Mouse (Mus musculus): ENCODE data around the gene Atxn1. TPM values are rescaled to one million over a fixed set of nuclear protein-coding genes. Genes with fewer than 3 reads are reported as not detected.

The Atxn1 gene
- polyA plus RNA-seq, 1 experiment: 7.2 TPM

DNA sequence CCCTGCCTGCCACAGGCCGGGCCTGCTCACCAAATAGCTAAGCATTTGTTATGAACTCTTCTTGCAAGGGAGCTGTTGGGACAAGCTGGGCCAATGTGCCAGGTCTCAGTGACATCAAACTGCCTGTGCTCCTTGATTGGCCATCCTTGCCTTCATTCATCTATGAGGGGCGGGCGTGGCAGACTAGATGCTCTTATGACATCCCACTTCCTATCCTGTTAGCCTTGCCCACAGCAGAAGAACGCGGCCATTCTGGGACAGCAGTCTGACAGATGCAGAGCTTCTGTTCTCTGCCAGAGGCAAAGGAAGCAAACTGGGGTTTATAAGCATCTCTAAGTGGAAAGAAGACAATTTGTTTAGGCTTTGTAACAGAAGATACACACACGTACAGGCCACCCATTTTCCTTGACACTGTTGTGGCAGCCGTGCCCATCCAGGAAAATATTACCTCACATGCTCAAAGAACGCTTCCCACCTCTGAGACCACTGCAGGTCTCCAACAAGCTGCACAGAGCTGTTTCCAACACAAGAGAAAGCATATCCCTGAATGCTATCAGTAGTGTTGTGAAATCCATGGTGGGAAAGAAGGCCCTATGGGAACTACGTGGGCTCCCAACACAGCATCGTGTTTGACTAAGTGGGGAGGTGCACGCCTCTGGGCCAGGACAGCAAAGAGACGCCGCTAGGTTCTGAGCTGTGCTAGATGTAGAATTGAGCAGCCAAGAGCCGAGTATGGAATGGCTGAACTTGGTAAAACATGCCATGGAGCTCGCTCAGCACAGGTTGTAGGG lies 162.0 kb downstream of the Atxn1 start:
- Histone ChIP-seq H3K4me3 (ENCODE audit: insufficient read depth, low read depth, low read length) (no peak overlapping the region), H3K4me1 (ENCODE audit: control insufficient read depth, insufficient read depth, insufficient read length, low read length) (peaks cover 6% of the 10 kb centered on the region; the same call in 1 of the 2 replicates), H3K27ac (replicated peaks; ENCODE audit: low read depth, low read length) (no peak overlapping the region)

DNA sequence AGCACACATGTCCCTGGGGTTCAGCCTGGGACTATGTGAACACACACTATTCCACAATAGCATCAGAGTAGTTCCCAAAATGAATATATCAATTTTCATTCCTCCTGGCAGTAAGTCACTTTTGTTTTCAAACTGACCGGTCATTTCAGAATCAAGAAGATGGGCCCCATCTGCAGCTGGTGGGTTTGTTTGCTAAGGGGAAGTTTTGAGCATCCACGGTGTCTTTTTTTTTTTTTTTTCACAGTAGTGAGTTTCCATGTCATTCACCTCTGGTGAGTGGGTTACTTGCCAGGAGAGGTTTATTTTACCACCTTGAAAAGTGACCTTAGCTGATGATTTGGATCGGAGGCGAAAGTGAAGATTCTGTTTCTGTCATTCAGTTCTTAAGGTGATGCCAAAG lies 166.6 kb downstream of the Atxn1 start:
- peaks cover 15% of the 10 kb centered on the region for H3K4me1 ChIP-seq (ENCODE audit: control insufficient read depth, insufficient read depth, insufficient read length, low read length)
- H3K27ac ChIP-seq (replicated peaks; ENCODE audit: low read depth, low read length): no peak overlapping the region; the same call in 1 of the 2 replicates
- H3K4me3 ChIP-seq (ENCODE audit: insufficient read depth, low read depth, low read length): no peak overlapping the region

DNA sequence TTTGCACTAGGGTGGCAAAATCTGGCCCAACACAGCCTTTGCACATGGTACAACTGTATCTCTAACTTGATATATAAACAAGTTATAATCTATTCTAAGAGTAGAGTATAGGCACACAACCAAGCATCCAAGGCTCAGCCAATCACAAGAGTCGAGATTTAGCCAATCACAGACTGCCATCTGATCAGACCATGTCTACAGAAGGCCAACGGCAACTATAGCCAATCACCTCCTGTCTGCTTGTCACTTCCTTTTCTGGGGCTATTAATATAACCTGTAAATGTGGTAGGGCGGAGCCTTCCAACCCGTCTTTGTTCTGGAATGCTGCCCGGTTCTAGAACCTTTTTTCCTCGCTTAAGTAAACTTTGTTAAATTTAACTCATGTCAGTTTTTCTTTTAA lies 167.1 kb downstream of the Atxn1 start:
- H3K4me3 ChIP-seq (ENCODE audit: insufficient read depth, low read depth, low read length): no peak overlapping the region
- peak overlapping the region; percentile 52; the same call in 1 of the 2 replicates for H3K27ac ChIP-seq (replicated peaks; ENCODE audit: low read depth, low read length)
- peaks cover 17% of the 10 kb centered on the region for H3K4me1 ChIP-seq (ENCODE audit: control insufficient read depth, insufficient read depth, insufficient read length, low read length)

DNA sequence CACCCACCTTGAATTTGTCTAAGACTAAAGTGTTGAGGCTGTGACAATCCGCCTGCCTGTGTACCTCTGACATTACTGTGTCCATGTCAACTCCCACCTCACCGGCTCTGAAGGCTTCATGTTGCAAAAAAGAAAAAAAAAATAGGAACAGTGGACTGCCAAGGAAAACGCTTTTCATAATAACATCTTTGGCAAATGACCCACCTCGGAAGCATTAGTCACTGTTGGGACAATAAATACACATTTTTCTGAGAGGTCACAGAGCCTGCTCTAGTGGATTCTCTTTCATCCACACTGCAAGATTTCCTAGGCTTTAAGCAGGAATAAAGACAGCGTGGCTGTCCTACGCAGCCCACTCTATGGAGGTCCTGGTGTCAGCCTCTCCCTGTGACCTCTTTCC lies 168.5 kb downstream of the Atxn1 start:
- H3K4me3 ChIP-seq (ENCODE audit: insufficient read depth, low read depth, low read length): no peak overlapping the region
- peaks cover 17% of the 10 kb centered on the region for H3K4me1 ChIP-seq (ENCODE audit: control insufficient read depth, insufficient read depth, insufficient read length, low read length)
- peak overlapping the region; percentile 75 for H3K27ac ChIP-seq (replicated peaks; ENCODE audit: low read depth, low read length)

DNA sequence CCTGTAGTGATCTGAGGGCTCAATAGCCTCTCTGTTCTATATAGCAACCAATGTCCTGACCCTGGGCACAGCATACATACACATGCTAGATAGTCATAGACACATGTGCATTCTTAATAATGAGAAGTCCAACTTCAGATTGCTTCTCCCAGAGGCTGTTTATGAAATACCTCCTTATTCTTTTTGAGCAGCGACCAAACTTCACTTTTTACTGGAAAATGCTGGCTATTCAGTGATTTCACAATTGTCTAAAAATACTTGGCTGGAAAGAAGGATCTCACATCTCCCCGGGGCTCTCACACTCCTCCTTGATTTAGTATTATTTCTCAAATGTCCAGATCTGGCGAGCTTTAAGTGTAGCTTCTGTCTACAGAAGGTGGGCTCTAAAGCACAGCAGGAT lies 171.0 kb downstream of the Atxn1 start:
- Histone ChIP-seq H3K4me3 (ENCODE audit: insufficient read depth, low read depth, low read length) (no peak overlapping the region), H3K27ac (replicated peaks; ENCODE audit: low read depth, low read length) (peak overlapping the region; percentile 27; the same call in 1 of the 2 replicates), H3K4me1 (ENCODE audit: control insufficient read depth, insufficient read depth, insufficient read length, low read length) (peaks cover 17% of the 10 kb centered on the region)

DNA sequence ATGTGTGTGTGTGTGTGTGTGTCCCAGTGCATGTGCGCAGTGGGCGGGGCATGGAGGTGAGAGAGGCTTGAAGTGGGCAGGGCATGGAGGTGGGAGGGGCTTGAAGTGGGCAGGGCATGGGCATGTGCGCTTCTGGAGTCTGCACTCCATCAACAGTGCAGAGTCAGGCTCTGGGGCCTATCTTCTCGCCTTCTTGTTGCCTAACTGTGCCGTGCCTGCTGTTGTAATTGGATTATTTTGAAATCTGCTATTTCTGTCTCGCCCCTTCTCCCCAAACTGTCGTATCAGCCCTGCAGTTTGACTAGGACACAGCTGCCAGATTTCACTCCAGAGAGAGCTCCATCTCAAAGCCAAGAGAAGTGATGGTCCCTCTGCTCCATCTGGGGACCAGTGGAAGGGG lies 178.4 kb downstream of the Atxn1 start:
- Histone ChIP-seq H3K27ac (replicated peaks; ENCODE audit: low read depth, low read length) (no peak overlapping the region), H3K4me3 (ENCODE audit: insufficient read depth, low read depth, low read length) (no peak overlapping the region), H3K4me1 (ENCODE audit: control insufficient read depth, insufficient read depth, insufficient read length, low read length) (peaks cover 5% of the 10 kb centered on the region)

DNA sequence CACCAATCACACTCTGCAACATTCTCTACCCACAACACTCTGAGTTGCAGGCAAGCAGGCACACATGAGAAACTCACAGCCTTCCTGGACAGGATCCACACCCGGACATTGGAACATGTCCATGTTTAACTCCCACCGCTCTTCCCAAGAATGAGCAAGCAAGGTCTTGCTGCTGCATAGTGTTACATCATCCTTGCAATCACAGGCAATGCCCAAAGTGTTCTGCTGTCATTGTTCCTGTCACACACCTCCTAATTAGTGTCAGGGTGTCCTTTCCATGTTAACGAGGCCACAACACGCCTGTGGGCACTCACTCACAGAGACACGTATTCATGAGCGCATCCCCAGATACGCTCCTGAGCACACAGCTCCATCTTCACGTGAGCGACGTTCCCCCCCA lies 181.1 kb downstream of the Atxn1 start:
- Histone ChIP-seq H3K4me1 (ENCODE audit: control insufficient read depth, insufficient read depth, insufficient read length, low read length) (peaks cover 5% of the 10 kb centered on the region), H3K27ac (replicated peaks; ENCODE audit: low read depth, low read length) (no peak overlapping the region), H3K4me3 (ENCODE audit: insufficient read depth, low read depth, low read length) (no peak overlapping the region)

DNA sequence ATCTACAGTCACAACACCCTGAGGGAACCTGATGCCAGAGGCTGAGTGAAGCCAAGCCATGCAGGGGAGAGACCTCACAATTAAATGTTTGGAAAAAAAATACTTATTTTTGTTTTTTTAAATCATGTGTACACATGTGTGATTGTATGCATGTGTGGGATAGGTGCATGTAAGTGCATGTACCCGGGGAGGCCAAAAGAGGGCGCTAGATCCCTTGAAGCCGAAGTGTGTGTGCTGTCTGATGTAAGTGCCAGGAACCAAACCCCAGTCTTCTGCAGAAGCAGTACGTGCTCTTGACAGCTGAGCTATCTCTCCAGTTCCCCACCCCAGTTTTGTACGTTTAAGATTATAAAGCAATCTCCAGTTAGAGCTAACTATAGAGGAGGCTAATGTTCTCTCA lies 186.1 kb downstream of the Atxn1 start:
- H3K4me3 ChIP-seq (ENCODE audit: insufficient read depth, low read depth, low read length): no peak overlapping the region
- H3K4me1 ChIP-seq (ENCODE audit: control insufficient read depth, insufficient read depth, insufficient read length, low read length): peaks cover under 1% of the 10 kb centered on the region; the same call in 1 of the 2 replicates
- no peak overlapping the region for H3K27ac ChIP-seq (replicated peaks; ENCODE audit: low read depth, low read length)

DNA sequence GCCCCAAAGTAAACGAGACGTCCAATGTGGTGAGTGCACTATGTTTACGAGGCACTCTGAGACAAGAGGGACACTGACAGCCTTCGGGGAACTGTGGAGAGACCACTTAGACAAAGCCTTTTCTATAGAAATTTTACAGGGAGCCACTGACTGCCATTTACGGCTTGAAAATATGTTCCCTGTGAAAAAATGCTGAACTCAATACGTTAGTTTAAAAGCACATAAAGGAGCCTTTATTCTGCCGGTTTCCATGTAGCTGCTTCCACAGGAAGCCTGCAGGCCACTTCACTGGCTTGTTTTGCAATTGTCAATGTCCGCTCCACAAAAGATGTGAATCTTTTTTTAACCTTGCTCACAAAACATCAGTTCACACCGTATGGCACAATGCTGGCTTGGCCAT lies 186.6 kb downstream of the Atxn1 start:
- no peak overlapping the region for H3K4me3 ChIP-seq (ENCODE audit: insufficient read depth, low read depth, low read length)
- no peaks in the 10 kb centered on the region; the same call in 1 of the 2 replicates for H3K4me1 ChIP-seq (ENCODE audit: control insufficient read depth, insufficient read depth, insufficient read length, low read length)
- no peak overlapping the region for H3K27ac ChIP-seq (replicated peaks; ENCODE audit: low read depth, low read length)

DNA sequence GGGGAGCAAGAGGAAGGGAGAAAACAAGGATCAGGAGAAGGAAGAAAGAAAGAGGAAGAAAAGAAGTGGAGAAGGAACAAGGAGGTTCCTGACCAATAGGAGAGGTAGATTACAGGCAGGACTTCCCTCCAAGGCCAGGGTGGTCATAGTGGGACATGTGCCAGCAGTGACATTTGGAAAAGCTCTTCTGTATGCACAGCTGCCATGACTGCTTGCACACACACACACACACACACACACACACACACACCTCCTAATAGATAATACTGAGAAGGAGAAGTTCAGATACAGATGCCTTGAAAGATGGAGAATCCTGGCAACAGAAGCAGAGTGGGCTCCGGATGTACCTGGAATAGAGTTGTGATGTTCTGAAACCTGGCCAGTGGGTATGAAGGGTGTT lies 189.3 kb downstream of the Atxn1 start:
- no peak overlapping the region for H3K4me3 ChIP-seq (ENCODE audit: insufficient read depth, low read depth, low read length)
- no peak overlapping the region for H3K27ac ChIP-seq (replicated peaks; ENCODE audit: low read depth, low read length)
- H3K4me1 ChIP-seq (ENCODE audit: control insufficient read depth, insufficient read depth, insufficient read length, low read length): no peaks in the 10 kb centered on the region; the same call in 1 of the 2 replicates

DNA sequence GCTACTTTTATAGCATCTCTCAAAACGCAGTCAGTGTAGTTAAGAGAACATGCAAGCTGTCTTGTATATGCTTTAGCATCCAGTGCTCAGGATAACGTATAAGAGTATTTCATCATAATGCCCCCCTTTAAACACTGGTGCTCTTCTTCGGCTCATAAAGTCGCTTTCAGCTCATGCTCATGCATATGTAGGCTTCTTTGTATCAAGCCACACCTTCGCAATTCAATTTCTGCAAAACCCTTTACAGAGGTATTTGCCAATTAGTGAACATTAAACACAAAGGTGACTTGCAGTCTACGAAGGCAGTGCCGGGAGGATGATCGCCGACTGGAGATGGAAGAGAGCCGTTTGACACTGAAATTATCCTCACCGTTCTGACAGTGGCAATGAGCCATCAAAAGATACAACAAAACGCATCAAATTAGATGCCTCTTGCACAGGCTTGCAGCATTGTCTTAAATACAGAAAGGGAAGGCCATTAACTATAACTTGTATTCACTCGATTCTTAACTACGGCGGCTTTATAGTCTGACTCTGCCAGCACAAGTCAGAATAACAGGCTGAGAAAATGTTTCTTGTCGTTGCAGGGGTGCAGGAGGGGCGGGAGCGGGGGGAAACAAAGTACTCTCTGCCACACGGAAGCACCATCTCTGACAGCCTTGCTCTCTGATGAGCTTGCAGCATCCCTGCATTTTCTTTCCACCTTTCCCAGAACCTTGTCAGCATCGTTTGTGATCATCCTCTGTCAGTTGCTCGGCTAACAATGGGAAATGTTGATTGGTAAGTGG lies 191.2 kb downstream of the Atxn1 start:
- H3K27ac ChIP-seq (replicated peaks; ENCODE audit: low read depth, low read length): no peak overlapping the region
- no peaks in the 10 kb centered on the region; the same call in 1 of the 2 replicates for H3K4me1 ChIP-seq (ENCODE audit: control insufficient read depth, insufficient read depth, insufficient read length, low read length)

DNA sequence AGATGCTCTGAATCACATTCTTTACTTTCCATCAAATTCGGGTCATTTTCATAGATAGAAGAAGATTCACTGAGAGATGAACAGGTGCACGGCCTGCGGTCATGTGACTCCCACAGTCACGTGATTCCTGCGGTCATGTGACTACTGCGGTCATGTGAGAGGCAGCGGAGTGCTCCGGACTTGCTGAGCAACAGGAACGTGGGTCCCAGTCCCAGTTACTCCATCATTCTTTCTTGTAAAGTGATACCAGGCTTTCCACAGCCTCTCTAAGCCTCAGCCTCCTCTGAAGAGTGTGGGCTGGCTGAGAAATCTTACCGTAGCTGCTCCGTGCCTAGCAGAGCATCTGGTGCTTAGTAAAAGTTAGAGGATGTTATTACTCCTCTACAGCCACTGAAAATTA lies 195.1 kb downstream of the Atxn1 start:
- Histone ChIP-seq H3K4me1 (ENCODE audit: control insufficient read depth, insufficient read depth, insufficient read length, low read length) (no peaks in the 10 kb centered on the region), H3K4me3 (ENCODE audit: insufficient read depth, low read depth, low read length) (no peak overlapping the region), H3K27ac (replicated peaks; ENCODE audit: low read depth, low read length) (no peak overlapping the region)

More for the DNA sequence above, 191.2 kb downstream of the Atxn1 start:
- H3K4me3 ChIP-seq (ENCODE audit: insufficient read depth, low read depth, low read length): no peak overlapping the region

DNA sequence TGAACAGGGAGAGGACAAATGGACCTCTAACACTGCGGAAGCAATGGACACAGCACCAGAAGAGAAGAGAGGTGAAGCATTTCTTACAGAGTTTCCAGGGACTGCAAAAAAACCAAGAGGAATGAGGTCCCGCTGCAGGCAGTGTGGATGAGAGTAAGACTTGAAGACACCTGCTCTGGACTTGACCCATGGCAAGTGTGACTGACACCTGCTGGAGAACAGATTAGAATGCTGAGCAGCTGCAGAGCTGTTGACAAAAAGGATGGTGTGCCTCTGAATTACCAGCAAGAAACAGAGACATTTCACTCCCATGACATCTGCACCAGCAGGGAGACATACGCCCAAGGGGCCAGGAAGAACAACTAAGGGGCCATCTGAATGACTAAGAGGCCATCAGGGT lies 196.6 kb downstream of the Atxn1 start:
- Histone ChIP-seq H3K4me1 (ENCODE audit: control insufficient read depth, insufficient read depth, insufficient read length, low read length) (0 out of 2 replicates have a peak, but pooled peaks cover 2% of the 10 kb centered on the region), H3K27ac (replicated peaks; ENCODE audit: low read depth, low read length) (no peak overlapping the region), H3K4me3 (ENCODE audit: insufficient read depth, low read depth, low read length) (no peak overlapping the region)

DNA sequence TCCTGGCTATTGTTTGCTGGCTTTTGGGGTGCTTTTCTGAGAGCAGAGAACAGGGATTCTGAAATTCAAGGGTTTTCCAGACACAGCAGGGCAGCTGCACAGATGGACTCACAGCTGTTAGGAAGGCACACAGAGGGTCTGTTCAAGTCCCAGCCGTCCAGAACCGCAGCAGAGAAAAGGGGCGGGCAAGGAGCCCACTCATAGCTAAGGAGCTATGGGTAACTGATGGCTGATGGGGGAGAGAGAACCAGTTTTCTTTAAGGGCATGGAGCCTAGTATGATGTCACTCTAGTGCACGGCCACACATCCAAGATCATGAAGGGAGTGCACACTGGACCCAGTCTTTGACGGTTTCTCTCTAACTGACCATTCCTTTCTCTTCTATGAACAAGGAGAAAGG lies 200.5 kb downstream of the Atxn1 start:
- Histone ChIP-seq H3K4me1 (ENCODE audit: control insufficient read depth, insufficient read depth, insufficient read length, low read length) (0 out of 2 replicates have a peak, but pooled peaks cover 2% of the 10 kb centered on the region), H3K4me3 (ENCODE audit: insufficient read depth, low read depth, low read length) (no peak overlapping the region), H3K27ac (replicated peaks; ENCODE audit: low read depth, low read length) (no peak overlapping the region)

DNA sequence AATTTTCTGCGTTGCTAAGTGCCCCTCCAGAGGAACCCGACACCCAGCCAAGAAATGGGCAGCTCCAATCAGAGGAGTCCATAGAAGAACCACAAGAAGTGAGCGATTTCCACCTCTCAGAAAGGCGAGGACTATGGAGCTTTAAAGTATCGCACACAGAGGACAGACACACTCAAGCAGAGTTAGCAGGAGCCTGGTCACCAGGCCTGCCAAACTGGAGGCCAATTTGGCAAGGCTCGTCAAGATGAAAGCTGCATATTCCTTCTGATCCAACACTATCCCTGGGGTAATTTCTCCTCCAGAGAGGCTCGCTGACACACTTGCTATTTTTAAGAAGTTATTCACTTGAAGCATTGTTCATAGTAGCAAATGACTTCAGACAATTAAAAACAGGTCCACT lies 202.5 kb downstream of the Atxn1 start:
- H3K4me3 ChIP-seq (ENCODE audit: insufficient read depth, low read depth, low read length): no peak overlapping the region
- H3K4me1 ChIP-seq (ENCODE audit: control insufficient read depth, insufficient read depth, insufficient read length, low read length): 0 out of 2 replicates have a peak, but pooled peaks cover 2% of the 10 kb centered on the region
- H3K27ac ChIP-seq (replicated peaks; ENCODE audit: low read depth, low read length): peak overlapping the region; percentile 72

Measured in brown adipose tissue, adult 24 weeks (tissue).